Mouse (Mus musculus): Measurements from ENCODE around the gene Ergic1.

Ergic1 gene

GRCm38 (mm10) chr17:26625521-26626010 is 64.3 kb downstream of the Ergic1 start:
- no peak for DNase-seq (ENCODE audit: low read depth, low spot score)

GRCm38 (mm10) chr17:26628479-26628878 is 67.2 kb downstream of the Ergic1 start:
- DNase-seq (ENCODE audit: low read depth, low spot score): peak; percentile 38

GRCm38 (mm10) chr17:26628936-26629335 is 67.6 kb downstream of the Ergic1 start:
- peak; percentile 61 for DNase-seq (ENCODE audit: low read depth, low spot score)

- DNase-seq (ENCODE audit: low read depth, low spot score): peak; percentile 97
These were observed 70.6 kb downstream of the Ergic1 start for GRCm38 (mm10) chr17:26631811-26632327.

GRCm38 (mm10) chr17:26633186-26633585 is 71.9 kb downstream of the Ergic1 start:
- no peak for DNase-seq (ENCODE audit: low read depth, low spot score)

GRCm38 (mm10) chr17:26633926-26634325 is 72.6 kb downstream of the Ergic1 start:
- DNase-seq (ENCODE audit: low read depth, low spot score): no peak

GRCm38 (mm10) chr17:26634539-26634938 is 73.2 kb downstream of the Ergic1 start:
- peak; percentile 60 for DNase-seq (ENCODE audit: low read depth, low spot score)

DNA sequence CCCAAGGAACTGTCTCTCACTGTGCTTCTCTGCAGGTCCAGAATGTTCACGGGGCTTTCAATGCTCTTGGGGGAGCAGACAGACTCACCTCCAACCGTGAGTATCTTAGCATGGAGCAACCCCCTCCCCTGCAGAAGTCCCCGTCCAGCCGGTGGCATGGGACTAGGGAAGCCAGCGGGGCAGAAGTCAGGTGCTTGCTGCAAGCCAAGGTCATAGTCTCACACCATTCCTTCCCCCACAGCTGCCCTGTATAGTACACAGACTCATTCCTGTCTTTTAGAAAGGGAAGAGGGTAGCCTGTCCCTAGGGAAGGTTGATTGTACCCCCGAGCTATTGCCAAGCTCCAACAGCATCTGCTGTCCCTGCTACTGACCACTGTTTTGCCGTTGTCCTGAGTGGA is 74.7 kb downstream of the Ergic1 start:
- DNase-seq (ENCODE audit: low read depth, low spot score): no peak

GRCm38 (mm10) chr17:26637851-26638250 is 76.6 kb downstream of the Ergic1 start:
- no peak for DNase-seq (ENCODE audit: low read depth, low spot score)

- DNase-seq (ENCODE audit: low read depth, low spot score): peak; percentile 90
These were observed 77.4 kb downstream of the Ergic1 start for GRCm38 (mm10) chr17:26638655-26639054.

DNA sequence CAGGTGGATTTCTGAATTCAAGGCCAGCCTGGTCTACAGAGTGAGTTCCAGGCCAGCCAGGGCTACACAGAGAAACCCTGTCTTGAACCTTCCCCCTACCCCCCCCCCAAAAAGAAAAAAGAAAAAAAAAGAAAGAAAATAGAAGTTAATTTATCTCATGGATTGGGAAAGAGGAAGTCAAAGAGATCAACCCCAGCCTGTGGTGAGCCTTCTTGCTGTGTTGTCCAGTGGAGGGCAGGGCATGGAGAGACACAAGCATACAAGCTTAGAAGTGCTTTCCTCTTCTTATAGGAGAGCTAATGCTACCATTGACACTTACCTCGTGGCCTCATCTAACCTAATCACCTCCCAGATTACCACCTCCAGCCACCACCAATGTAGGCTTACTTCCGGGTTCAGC is 78.5 kb downstream of the Ergic1 start:
- no peak for DNase-seq (ENCODE audit: low read depth, low spot score)

DNA sequence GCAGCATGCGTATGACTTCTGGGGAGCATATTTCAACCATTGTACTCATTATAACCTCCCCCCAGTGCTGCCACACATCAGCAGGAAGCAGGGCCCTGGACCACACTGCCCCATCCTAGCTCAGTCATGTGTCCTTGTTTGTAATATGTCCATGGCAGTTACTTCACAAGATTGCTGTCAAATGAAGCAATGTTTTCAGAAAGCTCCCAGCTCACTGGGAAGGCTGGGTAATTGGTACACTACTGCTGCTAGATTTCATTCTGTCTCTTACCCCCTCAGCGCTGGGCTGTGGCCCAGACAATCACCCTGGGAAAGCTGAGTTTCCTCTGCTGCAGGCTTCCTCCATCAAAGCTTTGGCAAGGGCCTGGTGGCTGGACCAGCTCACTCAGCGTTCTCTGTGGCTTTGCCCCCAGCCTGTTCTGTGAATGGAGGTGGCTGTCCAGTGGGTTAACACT is 79.0 kb downstream of the Ergic1 start:
- DNase-seq (ENCODE audit: low read depth, low spot score): no peak

GRCm38 (mm10) chr17:26643456-26643855 is 82.2 kb downstream of the Ergic1 start:
- no peak for DNase-seq (ENCODE audit: low read depth, low spot score)

- DNase-seq (ENCODE audit: low read depth, low spot score): no peak
These were observed 82.7 kb downstream of the Ergic1 start for GRCm38 (mm10) chr17:26643993-26644392.

GRCm38 (mm10) chr17:26644509-26645410 is 83.5 kb downstream of the Ergic1 start:
- peak; percentile 80 for DNase-seq (ENCODE audit: low read depth, low spot score)

- DNase-seq (ENCODE audit: low read depth, low spot score): no peak
These were observed 84.1 kb downstream of the Ergic1 start for GRCm38 (mm10) chr17:26645411-26645854.

DNA sequence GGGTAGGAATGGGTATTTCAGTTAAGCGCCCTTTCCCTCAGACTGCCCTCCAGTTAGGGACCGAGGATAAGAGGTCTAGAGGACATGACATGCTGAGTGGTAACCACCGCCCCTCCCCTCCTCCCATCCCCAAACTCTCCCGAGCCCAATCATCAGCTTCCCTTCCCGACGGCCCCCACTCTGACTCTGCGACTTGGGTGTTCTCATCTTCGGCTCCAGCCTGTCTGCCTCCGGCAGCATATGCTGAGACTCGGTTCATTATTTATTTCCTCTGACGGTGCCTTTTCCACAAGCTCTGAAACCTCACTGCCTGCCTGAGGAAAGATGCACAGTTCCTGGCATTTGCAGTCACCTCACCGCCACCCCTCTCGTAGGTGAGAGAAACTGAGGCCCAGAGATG is 86.0 kb downstream of the Ergic1 start:
- peak; percentile 62 for DNase-seq (ENCODE audit: low read depth, low spot score)

DNA sequence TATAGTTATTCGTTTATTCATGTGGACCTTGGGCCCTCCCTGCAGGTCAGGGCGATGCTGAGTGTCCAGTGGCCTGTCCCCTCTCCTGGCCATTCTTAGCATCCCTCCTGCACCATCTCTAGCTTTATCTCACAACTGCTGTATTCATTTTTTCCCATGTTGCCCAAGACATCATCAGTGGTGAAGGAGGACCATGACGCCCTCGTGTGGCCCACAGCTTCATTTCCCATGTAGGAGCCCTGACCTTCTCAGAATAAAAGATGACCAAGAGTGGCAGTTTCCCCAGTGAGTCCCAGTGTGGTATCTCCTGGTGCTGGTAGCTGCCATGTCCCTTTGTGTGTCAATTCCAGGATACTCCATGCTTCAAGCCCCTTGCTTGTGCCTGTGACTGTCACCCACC is 88.3 kb downstream of the Ergic1 start:
- DNase-seq (ENCODE audit: low read depth, low spot score): no peak

DNA sequence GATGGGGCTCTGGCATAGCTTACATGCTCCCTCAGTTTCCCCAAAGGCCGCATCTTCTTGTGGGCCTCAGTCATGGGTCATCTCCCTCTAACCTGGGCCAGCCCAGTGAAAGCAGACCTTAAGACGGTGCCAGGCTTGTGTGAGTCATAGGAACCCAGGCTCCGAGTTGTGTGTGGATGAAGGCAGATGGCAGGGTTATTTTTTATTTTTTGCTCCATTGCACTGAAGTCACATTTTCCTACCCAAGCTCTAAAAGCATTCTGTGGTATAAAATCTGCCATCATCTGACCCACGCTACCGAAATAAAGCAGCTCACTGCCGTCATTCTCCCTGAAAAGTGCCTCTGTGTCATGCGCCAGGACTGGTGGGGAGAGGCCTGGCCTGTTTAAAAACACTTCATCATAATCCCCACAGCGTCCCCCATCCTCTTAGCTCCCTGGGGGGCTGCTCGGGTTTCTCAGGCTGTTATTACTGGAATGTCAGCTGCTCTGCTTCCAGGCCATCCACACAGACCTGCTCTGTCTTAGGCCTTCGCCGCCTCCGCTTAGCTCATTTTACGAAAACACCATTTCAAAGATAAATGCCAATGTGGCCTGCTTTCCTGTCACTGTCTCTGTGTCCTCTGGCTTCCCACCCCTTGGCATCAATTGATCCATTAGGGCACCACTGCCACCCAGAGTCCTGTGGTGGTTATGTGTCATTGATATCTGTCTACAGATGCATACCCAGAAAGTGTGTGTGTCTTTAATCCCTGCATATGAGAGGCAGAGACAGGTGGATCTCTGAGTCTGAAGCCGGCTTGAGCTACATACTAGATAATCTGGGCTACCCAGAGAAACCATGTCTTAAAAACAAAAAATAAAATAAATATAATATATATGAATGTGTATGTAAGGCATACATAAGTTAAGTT is 89.4 kb downstream of the Ergic1 start:
- DNase-seq (ENCODE audit: low read depth, low spot score): peak; percentile 96

GRCm38 (mm10) chr17:26658854-26659572 is 97.7 kb downstream of the Ergic1 start:
- DNase-seq (ENCODE audit: low read depth, low spot score): no peak

- no peak for DNase-seq (ENCODE audit: low read depth, low spot score)
These were observed 98.3 kb downstream of the Ergic1 start for GRCm38 (mm10) chr17:26659573-26659915.
